Mouse (Mus musculus) hindbrain, embryonic 11.5 days (tissue): ENCODE data around the gene Ctps2. TPM values are rescaled to one million over a fixed set of nuclear protein-coding genes. Genes with fewer than 3 reads are reported as not detected.
"Not testable (repeated sequence)": the region's sequence is repeated elsewhere in the genome, so short reads cannot be mapped to it uniquely, and the experiment has no call there.

ENCODE experiments used
- ATAC-seq: fragments of 200-750 bp; cut with Nextera tagmentation; 2 replicates; pipeline ENCODE4 v1.8.0; 2017; ENCODE audit warnings: mild to moderate bottlenecking, moderate TSS enrichment, moderate library complexity; ENCODE audit not compliant: low FRiP score
- DNase-seq: peaks from one replicate; pipeline ENCODE4 v3.0.0-alpha.2; 2015; ENCODE audit warnings: low spot score
- H3K27ac ChIP-seq: fragments of 300-500 bp; sonication (generic); 2 replicates; pipeline ENCODE4 v1.5.1; 2014; ENCODE audit warnings: mild to moderate bottlenecking, low read depth, low read length
- H3K27me3 ChIP-seq: fragments of 300-500 bp; sonication (generic); 2 replicates; pipeline ENCODE4 v1.6.1; 2014; ENCODE audit warnings: mild to moderate bottlenecking, low read length, moderate library complexity, mixed read lengths; ENCODE audit not compliant: control insufficient read depth, insufficient read depth
- H3K36me3 ChIP-seq: fragments of 300-500 bp; sonication (generic); 2 replicates; pipeline ENCODE4 v1.6.1; 2014; ENCODE audit warnings: mild to moderate bottlenecking, low read length, moderate library complexity, mixed read lengths; ENCODE audit not compliant: control insufficient read depth, insufficient read depth
- H3K4me1 ChIP-seq: fragments of 300-500 bp; sonication (generic); replicated peaks from 2 replicates; pipeline ENCODE4 v1.6.1; 2014; ENCODE audit warnings: low read length, mixed read lengths; ENCODE audit not compliant: control insufficient read depth, insufficient read depth
- H3K4me2 ChIP-seq: fragments of 300-500 bp; sonication (generic); replicated peaks from 2 replicates; pipeline ENCODE4 v1.6.1; 2014; ENCODE audit warnings: mild to moderate bottlenecking, low read depth, low read length
- H3K4me3 ChIP-seq: fragments of 300-500 bp; sonication (generic); 2 replicates; pipeline ENCODE4 v1.5.1; 2014; ENCODE audit warnings: low read depth, low read length
- H3K9ac ChIP-seq: fragments of 300-500 bp; sonication (generic); 2 replicates; pipeline ENCODE4 v1.6.1; 2014; ENCODE audit warnings: low read depth, low read length
- H3K9me3 ChIP-seq: fragments of 300-500 bp; sonication (generic); 2 replicates; pipeline ENCODE4 v1.6.1; 2016; ENCODE audit warnings: low read length; ENCODE audit not compliant: control insufficient read depth
- WGBS: fragments of 180-500 bp; shearing (Covaris S2); extraction: QIAGEN DNeasy Blood & Tissue Kit; methylation state at CpG from one replicate; pipeline ENCODE4 v1.1.7; 2014; 5-methylcytosine and 5-hydroxymethylcytosine counted together
- polyA plus RNA-seq: library from polyadenylated mRNA; unstranded; fragments of >200 nt; fragmentation: Nextera tagmentation; extraction: Ambion mirVana; gene quantifications from 2 replicates; pipeline ENCODE4 v1.2.1, GENCODE M21; 2014

The Ctps2 gene
- polyA plus RNA-seq, result 87.6 and 91.8 TPM in 2 replicates

- DNase-seq (no peak), ATAC-seq (no peak)
- Histone ChIP-seq H3K4me1 (no peaks in the 10 kb centered on the region), H3K27ac (0 out of 2 replicates have a peak within 1 kb of the TSS, but pooled peaks have one; percentile 20), H3K4me2 (peak within 1 kb of the TSS; percentile 65), H3K9ac (peak within 1 kb of the TSS; percentile 61), H3K36me3 (no peaks in the 10 kb centered on the region), H3K27me3 (no peaks in the 10 kb centered on the region), H3K9me3 (no peaks in the 10 kb centered on the region), H3K4me3 (peak within 1 kb of the TSS; percentile 54)
- 23% methylated on average over 4 of the region's 4 CpGs for WGBS
Observed at GRCm38 (mm10) chrX:162900938-162901337, at the start of gene Ctps2. TSS of gene Ctps2 (plus strand) at chrX:162901238.

- no peak overlapping the region for H3K9ac ChIP-seq
- no peaks in the 10 kb centered on the region for H3K36me3 ChIP-seq
- DNase-seq (no peak), ATAC-seq (no peak)
- no peak overlapping the region for H3K27ac ChIP-seq
- H3K9me3 ChIP-seq, result no peaks in the 10 kb centered on the region
- H3K4me2 ChIP-seq, result no peak overlapping the region
- 84% methylated on average over 3 of the region's 3 CpGs for WGBS
- H3K27me3 ChIP-seq, result no peaks in the 10 kb centered on the region
- H3K4me3 ChIP-seq, result no peak overlapping the region
- H3K4me1 ChIP-seq, result no peaks in the 10 kb centered on the region
Observed at GRCm38 (mm10) chrX:162868294-162868965, 32.6 kb upstream of the Ctps2 start.

DNA sequence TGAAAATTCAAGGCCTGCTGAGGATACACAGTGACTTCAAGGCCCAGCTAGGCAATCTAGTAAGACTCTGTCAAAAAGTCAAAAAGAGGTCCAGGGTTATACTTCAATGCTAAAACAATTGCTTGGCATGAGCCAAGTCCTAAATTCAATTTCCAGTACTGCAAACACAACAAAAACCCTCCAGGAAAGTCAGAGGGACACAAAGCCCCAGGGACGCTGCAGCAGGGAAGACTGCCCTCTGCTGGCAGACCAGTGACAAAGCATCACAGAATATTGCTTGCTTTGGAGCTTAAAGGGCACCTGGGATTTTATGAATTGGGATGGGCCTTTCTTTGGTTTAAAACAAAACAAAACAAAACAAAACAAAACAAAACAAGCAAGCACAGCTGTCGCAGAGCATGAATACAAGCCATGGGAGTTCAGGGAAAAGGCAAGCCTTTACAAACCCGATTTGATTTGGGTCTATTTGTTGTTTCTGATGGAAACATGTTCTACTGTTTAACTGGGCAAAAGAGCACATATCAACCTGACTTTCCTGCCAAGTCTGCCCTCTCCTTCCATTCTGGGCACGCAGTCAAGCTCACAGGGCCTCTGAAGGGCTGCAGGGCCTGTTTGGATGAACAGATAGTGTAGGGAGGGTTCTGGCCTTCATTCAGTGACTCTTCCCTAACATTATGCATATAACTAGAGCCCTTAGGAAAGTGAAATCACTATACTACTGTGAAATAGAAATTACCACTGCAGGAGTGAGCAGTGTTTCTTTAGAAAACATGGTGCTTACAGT, 29.1 kb upstream of the Ctps2 start:
- no peaks in the 10 kb centered on the region for H3K9me3 ChIP-seq
- 45% methylated on average over 4 of the region's 4 CpGs for WGBS
- no peak overlapping the region for H3K27ac ChIP-seq

GRCm38 (mm10) chrX:162873761-162874160, 27.3 kb upstream of the Ctps2 start:
- H3K4me2 ChIP-seq, result no peak overlapping the region
- no peaks in the 10 kb centered on the region for H3K36me3 ChIP-seq
- WGBS, result 85% methylated on average over 2 of the region's 2 CpGs
- no peak overlapping the region for H3K9ac ChIP-seq
- ATAC-seq (no peak), DNase-seq (no peak)
- H3K4me3 ChIP-seq, result no peak overlapping the region
- no peaks in the 10 kb centered on the region for H3K4me1 ChIP-seq
- H3K27ac ChIP-seq, result no peak overlapping the region
- H3K27me3 ChIP-seq, result no peaks in the 10 kb centered on the region
- H3K9me3 ChIP-seq, result no peaks in the 10 kb centered on the region

More for the DNA sequence above, 29.1 kb upstream of the Ctps2 start:
- Histone ChIP-seq H3K4me2 (no peak overlapping the region), H3K36me3 (no peaks in the 10 kb centered on the region), H3K4me1 (no peaks in the 10 kb centered on the region), H3K4me3 (no peak overlapping the region), H3K9ac (no peak overlapping the region), H3K27me3 (no peaks in the 10 kb centered on the region)
- DNase-seq (peak; percentile 35), ATAC-seq (no peak)

DNA sequence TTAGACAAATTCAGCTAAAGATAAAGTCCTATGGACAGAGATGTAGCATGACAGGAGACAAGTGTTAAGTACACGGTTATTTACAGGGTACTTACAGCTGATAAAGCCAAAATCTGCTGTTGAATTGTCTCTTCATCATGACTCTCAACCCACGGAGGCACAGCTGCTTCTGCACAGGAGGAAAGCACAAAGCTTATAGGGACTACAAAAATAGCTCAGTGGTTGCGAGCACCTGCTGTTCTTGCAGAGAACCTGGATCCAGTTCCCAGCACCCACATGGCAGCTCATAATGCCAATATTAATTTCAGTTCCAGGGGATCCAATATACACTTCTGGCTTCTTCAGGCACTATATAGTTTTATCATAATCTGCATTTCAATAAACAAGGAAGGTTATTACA, 22.8 kb upstream of the Ctps2 start:
- Histone ChIP-seq H3K36me3 (no peaks in the 10 kb centered on the region), H3K9ac (no peak overlapping the region), H3K4me3 (no peak overlapping the region), H3K9me3 (no peaks in the 10 kb centered on the region), H3K4me1 (no peaks in the 10 kb centered on the region), H3K27me3 (no peaks in the 10 kb centered on the region), H3K4me2 (no peak overlapping the region), H3K27ac (no peak overlapping the region)
- no peak for ATAC-seq
- WGBS, result 87% methylated on average over 3 of the region's 3 CpGs
- no peak for DNase-seq

DNA sequence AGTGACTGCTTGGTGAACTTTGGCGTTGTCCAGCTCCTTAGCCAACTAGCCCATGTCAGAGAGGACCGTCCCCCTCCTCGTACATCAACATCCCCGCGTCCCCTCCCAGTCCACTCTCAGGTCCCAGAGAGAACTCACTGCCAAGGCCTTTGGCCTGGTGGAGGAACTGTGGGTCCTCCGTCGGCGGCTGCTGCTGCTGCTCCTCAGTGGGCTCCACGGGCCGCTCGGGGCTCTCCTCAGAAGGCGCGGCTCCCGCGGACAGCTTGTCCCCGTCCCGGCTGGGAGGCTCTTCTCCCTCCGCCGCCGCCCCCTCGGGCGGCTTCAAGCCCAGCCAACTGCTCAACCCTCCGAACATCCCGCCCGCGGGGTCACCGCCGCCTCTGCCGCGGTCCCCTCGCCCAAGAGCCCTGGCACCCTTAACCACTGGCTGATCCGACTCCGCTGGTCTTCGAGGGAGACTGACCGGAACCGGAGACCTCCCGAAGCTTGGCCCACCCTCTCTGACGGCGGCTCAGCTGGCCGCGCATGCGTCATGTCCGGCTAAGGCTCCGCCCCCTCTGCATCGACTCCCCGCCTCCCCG, 13.0 kb upstream of the Ctps2 start, which contains the start of gene Syap1:
Syap1 (minus strand) TSS at position 517 of the 581 bp plus-strand sequence.
- no peak within 1 kb of the TSS for H3K27ac ChIP-seq
- H3K36me3 ChIP-seq, result no peaks in the 10 kb centered on the region
- H3K4me3 ChIP-seq, result peak within 1 kb of the TSS; percentile 67
- no peaks in the 10 kb centered on the region for H3K9me3 ChIP-seq
- H3K9ac ChIP-seq, result peak within 1 kb of the TSS; percentile 70
- DNase-seq (peak; percentile 86), ATAC-seq (peak; percentile 97)
- peak within 1 kb of the TSS; percentile 51 for H3K4me2 ChIP-seq
- H3K4me1 ChIP-seq, result no peaks in the 10 kb centered on the region
- no peaks in the 10 kb centered on the region for H3K27me3 ChIP-seq
- 24% methylated on average over 30 of the region's 47 CpGs for WGBS

- not testable (repeated sequence) for H3K36me3 ChIP-seq, H3K9me3 ChIP-seq, H3K4me3 ChIP-seq, H3K27ac ChIP-seq, H3K4me1 ChIP-seq, H3K4me2 ChIP-seq, H3K9ac ChIP-seq, H3K27me3 ChIP-seq
- peak; percentile 5 for DNase-seq
- WGBS, result 85% methylated on average over 9 of the region's 25 CpGs
- ATAC-seq, result peak; percentile 62; the same call in 1 of the 2 replicates
Observed at GRCm38 (mm10) chrX:162888575-162889223, 12.3 kb upstream of the Ctps2 start.

DNA sequence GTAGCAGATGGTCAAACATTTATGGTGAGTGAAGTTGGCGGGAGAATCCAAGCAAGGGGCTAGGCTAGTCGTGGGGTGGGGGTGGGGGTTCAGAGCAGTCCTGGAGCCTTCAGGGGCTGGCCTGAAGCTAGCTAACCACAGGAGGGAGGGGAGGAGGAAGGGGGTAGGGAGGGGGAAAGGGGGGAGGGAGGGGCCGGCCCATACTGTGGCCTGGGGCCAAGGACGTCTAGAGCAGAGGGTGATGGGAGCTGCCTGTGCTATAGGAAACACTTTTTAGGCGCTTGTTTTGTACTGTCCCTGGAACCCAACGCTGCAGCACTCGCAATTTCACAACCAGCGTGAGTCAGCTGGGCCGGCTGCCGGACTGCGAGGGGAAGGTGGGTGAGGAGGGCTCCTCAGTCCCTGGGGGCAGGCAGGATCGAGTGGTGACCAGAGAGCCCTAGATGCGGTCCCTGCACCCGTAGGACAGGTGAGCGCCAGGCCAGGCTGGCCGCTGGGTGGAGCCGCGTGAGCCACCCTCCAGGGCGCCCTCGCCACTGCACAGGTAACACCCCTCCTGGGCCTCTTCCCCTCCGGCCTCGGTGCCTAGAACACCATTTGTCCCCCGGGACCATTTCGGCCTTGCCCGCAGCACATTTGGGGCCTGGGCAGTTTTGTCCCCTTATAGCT, 467 bp downstream of the Ctps2 start:
- ATAC-seq, result peak; percentile 87

More for the DNA sequence above, 467 bp downstream of the Ctps2 start:
- no peaks in the 10 kb centered on the region for H3K9me3 ChIP-seq
- peak overlapping the region; percentile 54 for H3K4me3 ChIP-seq
- H3K4me1 ChIP-seq, result no peaks in the 10 kb centered on the region
- peak; percentile 53 for DNase-seq
- H3K36me3 ChIP-seq, result no peaks in the 10 kb centered on the region
- peak overlapping the region; percentile 65 for H3K4me2 ChIP-seq
- 23% methylated on average over 23 of the region's 25 CpGs for WGBS
- 0 out of 2 replicates have a peak overlapping the region, but pooled peaks have one; percentile 20 for H3K27ac ChIP-seq
- peak overlapping the region; percentile 61 for H3K9ac ChIP-seq
- no peaks in the 10 kb centered on the region for H3K27me3 ChIP-seq
